Mouse (Mus musculus) C2C12 (cell line): ENCODE results near the gene Olfr287. TPM values are rescaled to one million over a fixed set of nuclear protein-coding genes. Genes with fewer than 3 reads are reported as not detected.
A peak's percentile ranks its signal among the peaks of the same experiment; 100 is the strongest.

Experiments
- H3K27me3 ChIP-seq: one replicate; pipeline ENCODE4 v1.6.1; 2011; ENCODE audit not compliant: control insufficient read depth, insufficient read depth, insufficient read length
- H3K36me3 ChIP-seq: one replicate; pipeline ENCODE4 v1.6.1; 2011; ENCODE audit not compliant: control insufficient read depth, insufficient read depth
- H3K4me3 ChIP-seq: one replicate; pipeline ENCODE4 v1.5.1; 2011; ENCODE audit warnings: mild to moderate bottlenecking, control low read depth; ENCODE audit not compliant: poor library complexity, insufficient read depth, severe bottlenecking
- H3K79me2 ChIP-seq: one replicate; pipeline ENCODE4 v1.6.1; 2011; ENCODE audit not compliant: control insufficient read depth, insufficient read depth
- H3K79me3 ChIP-seq: one replicate; pipeline ENCODE4 v1.6.1; 2011; ENCODE audit warnings: low read depth, control low read depth
- H3ac ChIP-seq: one replicate; pipeline ENCODE3; 2011; ENCODE audit warnings: low read depth; ENCODE audit not compliant: control insufficient read depth, insufficient read length
- CEBPB ChIP-seq: IDR thresholded peaks from one replicate; pipeline ENCODE4 v1.6.1; 2011; ENCODE audit warnings: low read depth, mild to moderate bottlenecking, control low read depth, moderate library complexity
- CTCF ChIP-seq: IDR thresholded peaks from one replicate; pipeline ENCODE4 v1.5.1; 2011; ENCODE audit not compliant: control insufficient read depth, insufficient read depth, insufficient read length
- FOSL1 ChIP-seq: IDR thresholded peaks from one replicate; pipeline ENCODE4 v1.8.0; 2011; ENCODE audit warnings: mild to moderate bottlenecking, low read length; ENCODE audit not compliant: poor library complexity, insufficient read depth, severe bottlenecking
- MAX ChIP-seq: IDR thresholded peaks from one replicate; pipeline ENCODE4 v1.6.1; 2011; ENCODE audit warnings: mild to moderate bottlenecking, control low read depth
- MYOD1 ChIP-seq: IDR thresholded peaks from one replicate; pipeline ENCODE4 v1.6.1; 2011; ENCODE audit warnings: low read depth; ENCODE audit not compliant: control insufficient read depth, insufficient read length
- MYOG ChIP-seq: IDR thresholded peaks from one replicate; pipeline ENCODE4 v1.6.1; 2011; ENCODE audit not compliant: control insufficient read depth, insufficient read length; ENCODE audit errors: extremely low read depth
- USF1 ChIP-seq: IDR thresholded peaks from one replicate; pipeline ENCODE4 v1.6.1; 2011; ENCODE audit warnings: low read depth, mild to moderate bottlenecking, control low read depth, moderate library complexity
- polyA plus RNA-seq: library from polyadenylated mRNA; unstranded; fragments of >200 nt; fragmentation: generic; extraction: Trizol; gene quantifications from one replicate; pipeline ENCODE4 v1.2.1, GENCODE M21; 2012; ENCODE audit warnings: missing spikeins

The Olfr287 gene
- polyA plus RNA-seq, 1 experiment = not detected

DNA sequence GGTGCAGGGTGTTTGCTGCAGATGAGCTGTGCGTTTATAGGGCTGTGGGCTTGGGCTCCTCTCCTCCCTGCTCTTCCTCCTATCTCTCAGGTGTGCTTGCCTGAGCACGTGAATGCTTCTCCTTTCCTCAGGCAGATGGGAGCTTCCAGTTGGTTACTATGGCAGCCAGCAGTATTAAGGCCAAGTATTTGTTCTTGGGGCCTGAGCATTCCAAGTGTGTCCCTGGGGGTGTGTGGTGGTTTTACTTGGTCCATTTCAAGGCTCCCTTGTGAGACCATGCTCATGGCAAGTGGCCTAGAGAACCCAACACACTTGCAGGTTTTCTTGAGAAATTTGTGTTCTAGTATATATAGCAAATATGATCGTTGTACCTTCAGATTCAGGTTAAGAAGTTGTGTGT, 25.4 kb downstream of the Olfr287 start, which contains the start of gene Olfr288:
TSS of gene Olfr288 (minus strand) at position 101 of the 400 bp plus-strand sequence.
- no peaks in the 10 kb centered on the region for H3K36me3 ChIP-seq
- peaks cover 45% of the 10 kb centered on the region for H3K27me3 ChIP-seq
- TF ChIP-seq USF1 = no peak
- no peak for TF ChIP-seq MAX
- TF ChIP-seq CTCF = no peak
- no peak for TF ChIP-seq FOSL1
- TF ChIP-seq MYOG = no peak
- TF ChIP-seq MYOD1 = no peak
- no peak for TF ChIP-seq CEBPB

DNA sequence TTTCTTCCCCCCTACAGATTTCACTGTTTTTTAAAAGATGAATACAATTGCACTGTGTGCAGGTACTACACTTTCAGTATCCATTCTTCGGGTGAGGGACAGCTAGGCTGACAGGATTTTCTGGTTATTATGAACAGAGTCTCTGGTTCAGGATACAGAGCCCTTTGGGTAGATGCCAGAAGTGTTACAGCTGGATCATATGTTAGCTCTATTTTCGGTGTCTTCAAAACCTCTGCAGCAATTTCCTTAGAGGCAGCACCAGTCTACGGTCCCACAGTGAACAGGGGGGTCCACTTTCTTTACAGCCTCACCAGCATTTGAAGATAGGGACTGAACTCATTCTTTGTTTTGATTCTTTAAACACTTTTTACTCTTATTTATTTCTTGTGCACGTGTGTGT, 36.4 kb downstream of the Olfr287 start:
- Histone ChIP-seq H3ac (no peak overlapping the region), H3K27me3 (no peaks in the 10 kb centered on the region), H3K79me3 (no peaks in the 10 kb centered on the region), H3K79me2 (no peaks in the 10 kb centered on the region), H3K36me3 (no peaks in the 10 kb centered on the region), H3K4me3 (no peak overlapping the region)
- TF ChIP-seq MYOD1 = no peak

More for the DNA sequence above, 25.4 kb downstream of the Olfr287 start, which contains the start of gene Olfr288:
- Histone ChIP-seq H3K79me2 (no peaks in the 10 kb centered on the region), H3ac (no peak within 1 kb of the TSS), H3K4me3 (no peak within 1 kb of the TSS), H3K79me3 (no peaks in the 10 kb centered on the region)

DNA sequence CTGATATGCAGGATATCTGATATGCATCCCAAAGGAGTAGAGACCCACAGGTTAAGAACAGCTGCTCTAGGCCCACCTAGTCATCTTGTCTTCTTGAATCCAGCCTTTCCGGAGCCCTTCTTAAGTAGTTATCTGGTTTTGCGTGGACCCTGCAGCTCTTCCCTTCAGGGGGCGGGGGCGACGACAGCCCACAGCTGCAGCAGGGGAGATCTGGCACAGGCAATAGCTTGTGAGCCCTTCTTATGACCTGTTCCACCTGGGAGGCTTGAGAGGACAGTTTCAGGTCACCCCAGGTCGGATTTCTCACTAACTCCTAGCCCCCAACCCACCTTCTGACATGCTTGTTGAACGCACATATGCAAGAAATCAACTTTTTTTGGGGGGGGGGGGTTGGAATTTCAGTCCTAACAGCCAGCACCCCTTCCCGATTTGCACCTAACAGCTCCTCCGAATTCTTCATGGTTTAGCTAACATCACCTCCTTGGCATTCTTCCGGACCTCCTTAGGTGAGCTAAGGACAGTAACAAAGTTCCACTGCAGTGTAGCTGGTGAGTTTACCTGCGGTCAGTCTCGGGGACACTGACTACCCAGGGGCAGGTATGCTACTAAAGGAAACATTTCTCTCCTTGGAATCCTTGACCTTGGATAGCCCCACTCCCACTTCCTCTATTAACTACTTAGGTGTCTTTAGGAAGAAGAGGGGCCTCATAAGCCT, 38.8 kb downstream of the Olfr287 start:
- TF ChIP-seq MAX = no peak
- TF ChIP-seq CEBPB = no peak
- TF ChIP-seq USF1 = no peak
- TF ChIP-seq CTCF = no peak
- no peak for TF ChIP-seq FOSL1
- TF ChIP-seq MYOG = no peak
- no peak for TF ChIP-seq MYOD1

DNA sequence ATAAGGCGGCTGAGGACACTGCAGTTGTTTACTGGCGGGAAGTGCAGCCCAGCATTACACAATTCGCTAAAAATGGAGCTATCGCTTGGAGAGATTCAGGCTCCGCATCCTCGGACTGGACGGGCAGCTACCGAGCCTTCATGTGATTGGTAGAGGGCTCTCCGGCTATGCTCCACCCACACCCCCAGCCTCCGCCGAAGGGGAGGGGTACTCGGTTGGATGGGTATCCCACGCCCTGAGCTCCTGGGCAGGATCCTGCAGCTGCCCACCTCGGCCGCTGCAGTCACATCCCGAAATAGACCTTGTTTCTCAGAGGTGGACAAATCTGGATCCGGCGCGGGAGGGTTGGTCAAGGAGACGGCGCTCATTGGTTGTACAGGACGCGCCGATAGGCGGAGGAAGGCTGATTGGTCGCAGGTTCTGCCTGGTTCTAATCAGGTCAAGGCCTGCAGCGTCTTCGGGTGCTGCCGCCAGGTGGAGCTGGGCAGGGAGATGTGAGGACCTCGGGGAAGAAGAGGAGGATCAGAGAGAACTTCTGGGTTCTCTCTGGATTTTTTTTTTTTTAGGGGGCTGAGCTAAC, 39.6 kb downstream of the Olfr287 start:
- Histone ChIP-seq H3ac (peak overlapping the region; percentile 57), H3K79me3 (no peaks in the 10 kb centered on the region), H3K4me3 (peak overlapping the region; percentile 33), H3K79me2 (no peaks in the 10 kb centered on the region), H3K36me3 (no peaks in the 10 kb centered on the region), H3K27me3 (peaks cover 13% of the 10 kb centered on the region)
- TF ChIP-seq CTCF (peak; percentile 48), MYOG (no peak), FOSL1 (no peak), CEBPB (peak; percentile 83), USF1 (no peak), MYOD1 (peak; percentile 22), MAX (peak; percentile 32)

More for the DNA sequence above, 38.8 kb downstream of the Olfr287 start:
- H3K79me3 ChIP-seq = no peaks in the 10 kb centered on the region
- H3K79me2 ChIP-seq = no peaks in the 10 kb centered on the region
- no peak overlapping the region for H3K4me3 ChIP-seq
- no peaks in the 10 kb centered on the region for H3K36me3 ChIP-seq
- no peak overlapping the region for H3ac ChIP-seq
- H3K27me3 ChIP-seq = peaks cover 8% of the 10 kb centered on the region

DNA sequence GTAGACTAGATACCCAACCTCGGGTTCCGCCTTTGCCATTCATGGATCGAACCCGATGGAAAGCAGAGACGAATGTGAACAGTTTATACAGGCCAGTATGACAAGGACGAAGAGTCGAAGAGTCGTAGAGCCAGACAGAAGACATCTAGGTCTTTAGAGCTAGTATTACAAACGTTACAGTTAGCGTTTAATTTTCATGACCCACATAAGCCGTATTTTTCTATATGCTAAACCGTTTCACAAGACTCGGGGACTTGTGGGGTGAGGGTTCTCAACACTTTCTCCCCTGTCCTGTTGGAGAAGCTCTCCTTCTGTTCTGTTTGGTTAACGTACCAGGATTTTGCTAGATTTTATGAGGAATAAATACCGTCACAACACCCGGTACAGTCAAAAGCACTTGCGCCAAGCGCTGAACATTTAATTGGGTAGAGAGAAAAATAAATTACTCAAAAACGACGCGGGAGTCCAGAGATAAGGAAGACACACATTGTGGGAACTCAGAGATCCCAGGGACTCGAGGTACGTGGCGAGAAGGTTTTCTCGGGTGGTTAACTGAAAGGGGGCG, 40.2 kb downstream of the Olfr287 start:
- H3K79me2 ChIP-seq = no peaks in the 10 kb centered on the region
- H3K4me3 ChIP-seq = peak overlapping the region; percentile 33
- peak overlapping the region; percentile 57 for H3ac ChIP-seq
- H3K36me3 ChIP-seq = no peaks in the 10 kb centered on the region
- no peaks in the 10 kb centered on the region for H3K79me3 ChIP-seq
- TF ChIP-seq MYOG (no peak), CEBPB (no peak), MAX (no peak), USF1 (no peak), FOSL1 (no peak), CTCF (no peak), MYOD1 (no peak)
- H3K27me3 ChIP-seq = peaks cover 18% of the 10 kb centered on the region

DNA sequence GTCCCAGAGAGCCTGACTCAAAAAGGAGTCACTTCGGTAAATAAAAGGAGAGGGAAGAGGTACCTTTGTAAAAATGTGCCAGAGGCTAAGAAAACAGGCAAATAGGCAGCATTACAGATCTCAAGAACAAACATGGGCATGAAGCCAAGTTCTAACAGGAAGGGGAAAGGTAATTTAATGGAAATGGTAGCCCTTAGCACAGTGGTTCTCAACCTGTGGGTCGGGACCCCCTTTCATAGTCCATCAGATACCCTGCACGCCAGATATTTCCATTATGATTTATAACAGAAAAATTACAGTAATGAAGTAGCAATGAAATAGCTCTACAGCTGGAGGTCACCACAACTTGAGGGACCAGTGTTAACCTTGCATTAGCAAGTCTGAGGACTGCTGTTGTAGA, 43.5 kb downstream of the Olfr287 start:
- Histone ChIP-seq H3K4me3 (no peak overlapping the region), H3K27me3 (peaks cover 36% of the 10 kb centered on the region), H3K79me2 (no peaks in the 10 kb centered on the region), H3ac (no peak overlapping the region), H3K36me3 (no peaks in the 10 kb centered on the region), H3K79me3 (no peaks in the 10 kb centered on the region)
- TF ChIP-seq CEBPB (no peak), FOSL1 (no peak), CTCF (no peak), MYOD1 (no peak), MYOG (no peak), MAX (no peak), USF1 (no peak)
